8 mouse cellular contexts compared by ENCODE assay signal in genomic region chr13:59768531-59768930, GRCm38 (mm10). TPM values are rescaled to one million over a fixed set of nuclear protein-coding genes. Genes with fewer than 3 reads are reported as not detected.
DNase-seq lines count a peak whose midpoint lies in the region; ATAC-seq and TF ChIP-seq lines count a peak whose summit lies in the region.

No protein-coding gene starts in this region.

- peak overlapping the region; percentile 89 for H3K9ac ChIP-seq in heart, adult 2 months (ENCODE audit: low read depth, low read length)
- peak overlapping the region; percentile 77; the same call in 1 of the 2 replicates for H3K9ac ChIP-seq in hindbrain, embryonic 11.5 days (ENCODE audit: low read depth, low read length)
- H3K9ac ChIP-seq in liver, embryonic 15.5 days, result peak overlapping the region; percentile 96

- peak overlapping the region; percentile 100 for H3K27ac ChIP-seq in heart, adult 2 months
- no peak overlapping the region for H3K27ac ChIP-seq in hindbrain, embryonic 11.5 days (ENCODE audit: low read depth, low read length)
- H3K27ac ChIP-seq in liver, embryonic 15.5 days (replicated peaks), result peak overlapping the region; percentile 100

- DNase-seq in heart, adult 2 months, result peak in 1 of 2 experiments; percentile 14
- no peak for DNase-seq in heart, adult 11 months
- DNase-seq in adipocyte (ENCODE audit: low spot score), result peak; percentile 41
- no peak for DNase-seq in hindbrain, embryonic 11.5 days (ENCODE audit: low spot score)
- DNase-seq in urinary bladder, adult 18-20 months (ENCODE audit: low spot score in 2 of 2), result no peak
- no peak for DNase-seq in right cerebral cortex, postnatal 25 days
- no peak for DNase-seq in left cerebral cortex, postnatal 36 days (ENCODE audit: low spot score in 2 of 2)

- peak overlapping the region; percentile 74 for H3K4me2 ChIP-seq in hindbrain, embryonic 11.5 days (replicated peaks; ENCODE audit: low read depth, low read length)
- H3K4me2 ChIP-seq in liver, embryonic 15.5 days, result peak overlapping the region; percentile 74

- no peak for TF ChIP-seq POLR2A in heart, adult 2 months (IDR thresholded peaks at IDR 0.05; ENCODE audit: insufficient read depth, low read depth, low read length)

- no peak for TF ChIP-seq CTCF in heart, adult 2 months (IDR thresholded peaks at IDR 0.05)

- peaks cover 27% of the 10 kb centered on the region for H3K4me1 ChIP-seq in heart, adult 2 months (ENCODE audit: control insufficient read depth, insufficient read depth, low read length)
- peaks cover 9% of the 10 kb centered on the region for H3K4me1 ChIP-seq in hindbrain, embryonic 11.5 days (replicated peaks; ENCODE audit: control insufficient read depth, insufficient read depth, low read length)
- H3K4me1 ChIP-seq in liver, embryonic 15.5 days (replicated peaks), result peaks cover 76% of the 10 kb centered on the region

- no peak for ATAC-seq in hindbrain, embryonic 11.5 days (ENCODE audit: low FRiP score)
- ATAC-seq in liver, embryonic 15.5 days (ENCODE audit: insufficient read depth), result no peak

- H3K9me3 ChIP-seq in hindbrain, embryonic 11.5 days (ENCODE audit: control insufficient read depth, low read length), result no peaks in the 10 kb centered on the region
- no peaks in the 10 kb centered on the region for H3K9me3 ChIP-seq in liver, embryonic 15.5 days (replicated peaks)

- peaks cover 28% of the 10 kb centered on the region for H3K36me3 ChIP-seq in heart, adult 2 months (ENCODE audit: control insufficient read depth, insufficient read depth, low read length)
- H3K36me3 ChIP-seq in hindbrain, embryonic 11.5 days (ENCODE audit: control insufficient read depth, insufficient read depth, low read length), result no peaks in the 10 kb centered on the region
- peaks cover 65% of the 10 kb centered on the region for H3K36me3 ChIP-seq in liver, embryonic 15.5 days (replicated peaks)

- peak overlapping the region; percentile 69 for H3K4me3 ChIP-seq in heart, adult 2 months
- peak overlapping the region; percentile 85 for H3K4me3 ChIP-seq in hindbrain, embryonic 11.5 days (ENCODE audit: low read depth, low read length)
- H3K4me3 ChIP-seq in liver, embryonic 15.5 days (replicated peaks), result peak overlapping the region; percentile 86

- H3K27me3 ChIP-seq in heart, adult 2 months (ENCODE audit: control insufficient read depth, insufficient read depth, low read length), result no peaks in the 10 kb centered on the region
- no peaks in the 10 kb centered on the region for H3K27me3 ChIP-seq in hindbrain, embryonic 11.5 days (ENCODE audit: control insufficient read depth, insufficient read depth, low read length)
- H3K27me3 ChIP-seq in liver, embryonic 15.5 days, result no peaks in the 10 kb centered on the region

- peaks cover 14% of the 10 kb centered on the region for H3K79me2 ChIP-seq in heart, adult 2 months (replicated peaks; ENCODE audit: control insufficient read depth, insufficient read depth, low read length)

- TF ChIP-seq EP300 in heart, adult 2 months (IDR thresholded peaks at IDR 0.05; ENCODE audit: insufficient read depth, low read depth, low read length), result no peak

- WGBS in heart, adult 2 months, result 8% methylated on average over 13 of the region's 13 CpGs
- WGBS in hindbrain, embryonic 11.5 days, result 44% methylated on average over 13 of the region's 13 CpGs
- WGBS in liver, embryonic 15.5 days (ENCODE audit: insufficient replicate concordance), result 15% methylated on average over 13 of the region's 13 CpGs

- intact Hi-C loops in heart, adult 2 months (cut with DNase I), result no loop called here
- intact Hi-C loops in left cerebral cortex, postnatal 36 days (cut with DNase I), result no loop called here

RNA-seq across cellular contexts. Expression of gene Isca1, which starts 1.1 kb away (rescaled TPM):
- 100 to 1,000 TPM; 233 to 239 TPM for total RNA-seq in heart, adult 2 months (2021)
- polyA plus RNA-seq in heart, adult 2 months (2012; rRNA removed), result 326 and 509 TPM in 2 replicates
- polyA plus RNA-seq in hindbrain, embryonic 11.5 days (2014; fragmentation: Nextera tagmentation; extraction: Ambion mirVana), result 139 and 140 TPM in 2 replicates
- polyA plus RNA-seq in liver, embryonic 15.5 days (2015; fragmentation: Nextera tagmentation; extraction: Ambion mirVana), result 231 and 236 TPM in 2 replicates
- total RNA-seq in left cerebral cortex, postnatal 36 days (2021), result 100 to 1,000 TPM; 146 to 158 TPM

RNA-seq across cellular contexts. Expression of gene Gm49354, which starts 13.5 kb away (rescaled TPM):
- not detected for total RNA-seq in heart, adult 2 months (2021)
- not detected in 2 replicates for polyA plus RNA-seq in heart, adult 2 months (2012; rRNA removed)
- not detected in 2 replicates for polyA plus RNA-seq in hindbrain, embryonic 11.5 days (2014; fragmentation: Nextera tagmentation; extraction: Ambion mirVana)
- not detected in 2 replicates for polyA plus RNA-seq in liver, embryonic 15.5 days (2015; fragmentation: Nextera tagmentation; extraction: Ambion mirVana)
- not detected for total RNA-seq in left cerebral cortex, postnatal 36 days (2021)

RNA-seq across cellular contexts. Expression of gene 1700014D04Rik, which starts 22.0 kb away (rescaled TPM):
- not detected for total RNA-seq in heart, adult 2 months (2021)
- 0.09 TPM in 1 of 2 replicates, not detected in the other for polyA plus RNA-seq in heart, adult 2 months (2012; rRNA removed)
- polyA plus RNA-seq in hindbrain, embryonic 11.5 days (2014; fragmentation: Nextera tagmentation; extraction: Ambion mirVana), result 0.05 and 0.24 TPM in 2 replicates
- not detected in 2 replicates for polyA plus RNA-seq in liver, embryonic 15.5 days (2015; fragmentation: Nextera tagmentation; extraction: Ambion mirVana)
- total RNA-seq in left cerebral cortex, postnatal 36 days (2021), result 1 to 10 TPM in 1 of 2 experiments, under 1 TPM in 1; 0.86 to 1.3 TPM

RNA-seq across cellular contexts. Expression of gene Spata31d1d, which starts 37.0 kb away (rescaled TPM):
- total RNA-seq in heart, adult 2 months (2021), result not detected
- polyA plus RNA-seq in heart, adult 2 months (2012; rRNA removed), result 0.04 and 0.06 TPM in 2 replicates
- not detected in 2 replicates for polyA plus RNA-seq in hindbrain, embryonic 11.5 days (2014; fragmentation: Nextera tagmentation; extraction: Ambion mirVana)
- not detected in 2 replicates for polyA plus RNA-seq in liver, embryonic 15.5 days (2015; fragmentation: Nextera tagmentation; extraction: Ambion mirVana)
- total RNA-seq in left cerebral cortex, postnatal 36 days (2021), result not detected

RNA-seq across cellular contexts. Expression of gene Tut7, which starts 54.4 kb away (rescaled TPM):
- total RNA-seq in heart, adult 2 months (2021), result 10 to 100 TPM; 41.6 to 45.1 TPM
- 10.3 and 16.3 TPM in 2 replicates for polyA plus RNA-seq in heart, adult 2 months (2012; rRNA removed)
- 49.1 and 50.8 TPM in 2 replicates for polyA plus RNA-seq in hindbrain, embryonic 11.5 days (2014; fragmentation: Nextera tagmentation; extraction: Ambion mirVana)
- polyA plus RNA-seq in liver, embryonic 15.5 days (2015; fragmentation: Nextera tagmentation; extraction: Ambion mirVana), result 57.2 and 60.4 TPM in 2 replicates
- total RNA-seq in left cerebral cortex, postnatal 36 days (2021), result 10 to 100 TPM; 56.0 to 66.8 TPM
